Mouse (Mus musculus) cerebellum, adult 2 months (tissue): Measurements from ENCODE around the gene Cadm4.
"Not testable (repeated sequence)": the region's sequence is repeated elsewhere in the genome, so short reads cannot be mapped to it uniquely, and the experiment has no call there.

Experiments used
- CTCF ChIP-seq: fragments of 200-500 bp; IDR thresholded peaks from 2 replicates; pipeline ENCODE4 v1.5.1; 2011; ENCODE audit warnings: low read depth, mild to moderate bottlenecking, control low read depth, low read length, moderate library complexity, borderline replicate concordance; ENCODE audit not compliant: insufficient read depth
- POLR2A ChIP-seq: fragments of 200-500 bp; IDR thresholded peaks from 2 replicates; pipeline ENCODE4 v1.6.1; 2011; ENCODE audit warnings: low read length, control low read depth, borderline replicate concordance; ENCODE audit not compliant: insufficient read depth

GRCm38 (mm10) chr7:24516319-24516718 is 34.5 kb downstream of the Cadm4 start:
- peak; percentile 29; the same call in 1 of the 2 replicates for TF ChIP-seq CTCF
- not testable (repeated sequence) for TF ChIP-seq POLR2A
